ENCODE assay signal across 10 mouse cellular contexts in genomic region chr9:62825791-62826393, GRCm38 (mm10). TPM values are rescaled to one million over a fixed set of nuclear protein-coding genes. Genes with fewer than 3 reads are reported as not detected.
DNase-seq lines count a peak whose midpoint lies in the region; ATAC-seq and TF ChIP-seq lines count a peak whose summit lies in the region.
"Had no signal": no experiment of that assay in that cellular context is flagged by ENCODE, and none has a peak within 500 bp of the region (broad histone marks: within the 10 kb centered on the region; RNA-seq: fewer than 3 reads in every experiment).

No protein-coding gene starts in this region.

- no peaks in the 10 kb centered on the region for H3K9me3 ChIP-seq in E14TG2a.4 (ENCODE audit: low read length)
- no peaks in the 10 kb centered on the region for H3K9me3 ChIP-seq in G1E (replicated peaks)
- no peaks in the 10 kb centered on the region for H3K9me3 ChIP-seq in hindbrain, embryonic 11.5 days (ENCODE audit: control insufficient read depth, low read length)
- no peaks in the 10 kb centered on the region for H3K9me3 ChIP-seq in midbrain, embryonic 13.5 days

- ATAC-seq in G1E (ENCODE audit: extremely low read depth, insufficient number of reproducible peaks, low FRiP score, poor library complexity, severe bottlenecking): 0 out of 2 replicates have a peak, but pooled peaks have one; percentile 29
- no peak for ATAC-seq in hindbrain, embryonic 11.5 days (ENCODE audit: low FRiP score)
- ATAC-seq in midbrain, embryonic 13.5 days: peak; percentile 18; the same call in 1 of the 2 replicates

- H3K36me3 ChIP-seq in E14TG2a.4 (ENCODE audit: insufficient read depth, low read length) (no peaks in the 10 kb centered on the region), G1E (replicated peaks) (no peaks in the 10 kb centered on the region)
- H3K36me3 ChIP-seq in hindbrain, embryonic 11.5 days (ENCODE audit: control insufficient read depth, insufficient read depth, low read length): no peaks in the 10 kb centered on the region
- no peaks in the 10 kb centered on the region for H3K36me3 ChIP-seq in midbrain, embryonic 13.5 days

- H3K27ac ChIP-seq in hindbrain, embryonic 11.5 days (ENCODE audit: low read depth, low read length): no peak overlapping the region
- H3K27ac ChIP-seq in midbrain, embryonic 13.5 days: peak overlapping the region; percentile 79

- intact Hi-C loops in left cerebral cortex, postnatal 10 days (cut with DNase I): no loop called here

- H3K4me3 ChIP-seq in E14TG2a.4 (replicated peaks; ENCODE audit: low read length): peak overlapping the region; percentile 51
- H3K4me3 ChIP-seq in G1E (ENCODE audit: low read depth, low read length): peak overlapping the region; percentile 13; the same call in 1 of the 2 replicates
- H3K4me3 ChIP-seq in hindbrain, embryonic 11.5 days (ENCODE audit: low read depth, low read length): no peak overlapping the region
- H3K4me3 ChIP-seq in midbrain, embryonic 13.5 days (replicated peaks): no peak overlapping the region
- H3K4me3 ChIP-seq: myocyte had no signal

- no peak for TF ChIP-seq CTCF in E14TG2a.4 (conservative IDR thresholded peaks at IDR 0.05; ENCODE audit: low read length)
- no peak for TF ChIP-seq CTCF in G1E (IDR thresholded peaks at IDR 0.05; ENCODE audit: low read depth, low read length)

- DNase-seq in G1E (ENCODE audit: low spot score): peak; percentile 57
- peak; percentile 45 for DNase-seq in hindbrain, embryonic 11.5 days (ENCODE audit: low spot score)
- no peak for DNase-seq in left cerebral cortex, postnatal 10 days (ENCODE audit: extremely low spot score in 1 of 2, low spot score in 2 of 2)
- DNase-seq in adrenal gland, postnatal 36 days: no peak
- DNase-seq in lung, postnatal 36 days: no peak
- DNase-seq in kidney, postnatal 36 days: no peak
- DNase-seq: adrenal gland, postnatal 25 days had no signal

- H3K4me2 ChIP-seq in hindbrain, embryonic 11.5 days (replicated peaks; ENCODE audit: low read depth, low read length): no peak overlapping the region
- H3K4me2 ChIP-seq in midbrain, embryonic 13.5 days (replicated peaks): peak overlapping the region; percentile 2

- H3K9ac ChIP-seq in hindbrain, embryonic 11.5 days (ENCODE audit: low read depth, low read length): no peak overlapping the region
- H3K9ac ChIP-seq in midbrain, embryonic 13.5 days (replicated peaks): no peak overlapping the region

- 5% methylated on average over 9 of the region's 9 CpGs for WGBS in hindbrain, embryonic 11.5 days
- WGBS in midbrain, embryonic 13.5 days: 3% methylated on average over 9 of the region's 9 CpGs

- H3K27me3 ChIP-seq in E14TG2a.4 (ENCODE audit: insufficient read depth, low read length): no peaks in the 10 kb centered on the region
- no peaks in the 10 kb centered on the region for H3K27me3 ChIP-seq in G1E (ENCODE audit: insufficient read depth, low read length)
- H3K27me3 ChIP-seq in hindbrain, embryonic 11.5 days (ENCODE audit: control insufficient read depth, insufficient read depth, low read length): no peaks in the 10 kb centered on the region
- H3K27me3 ChIP-seq in midbrain, embryonic 13.5 days: no peaks in the 10 kb centered on the region

- peaks cover 78% of the 10 kb centered on the region for H3K4me1 ChIP-seq in E14TG2a.4 (replicated peaks; ENCODE audit: low read depth, low read length)
- H3K4me1 ChIP-seq in G1E (ENCODE audit: insufficient read depth, low read depth, low read length): peaks cover 56% of the 10 kb centered on the region
- H3K4me1 ChIP-seq in hindbrain, embryonic 11.5 days (replicated peaks; ENCODE audit: control insufficient read depth, insufficient read depth, low read length): no peaks in the 10 kb centered on the region; the same call in 1 of the 2 replicates
- H3K4me1 ChIP-seq in midbrain, embryonic 13.5 days (replicated peaks): peaks cover 32% of the 10 kb centered on the region

RNA-seq across cellular contexts. Expression of gene Cln6, which starts 12.7 kb away (rescaled TPM):
- total RNA-seq in G1E (2014; fragmentation: Nextera tagmentation) (69.9 and 72.8 TPM in 2 replicates), G1E (2017) (32.5 and 34.9 TPM in 2 replicates)
- polyA plus RNA-seq in G1E (2012): 31.7 and 37.0 TPM in 2 replicates
- polyA plus RNA-seq in hindbrain, embryonic 11.5 days (2014; fragmentation: Nextera tagmentation; extraction: Ambion mirVana): 7.9 and 8.5 TPM in 2 replicates
- polyA plus RNA-seq in midbrain, embryonic 13.5 days (2015; fragmentation: Nextera tagmentation; extraction: Ambion mirVana): 4.6 and 5.7 TPM in 2 replicates
- total RNA-seq in left cerebral cortex, postnatal 10 days (2021): 10 to 100 TPM in 1 of 2 experiments, 1 to 10 TPM in 1; 9.6 to 10.8 TPM
- 10 to 100 TPM; 12.3 to 20.2 TPM for total RNA-seq in adrenal gland, postnatal 36 days (2021)

RNA-seq across cellular contexts. Expression of gene Fem1b, which starts 14.2 kb away (rescaled TPM):
- total RNA-seq in G1E (2014; fragmentation: Nextera tagmentation): 94.4 and 102 TPM in 2 replicates
- total RNA-seq in G1E (2017): 100 and 112 TPM in 2 replicates
- polyA plus RNA-seq in G1E (2012): 16.3 and 17.3 TPM in 2 replicates
- polyA plus RNA-seq in hindbrain, embryonic 11.5 days (2014; fragmentation: Nextera tagmentation; extraction: Ambion mirVana): 46.9 and 53.7 TPM in 2 replicates
- 56.2 and 58.1 TPM in 2 replicates for polyA plus RNA-seq in midbrain, embryonic 13.5 days (2015; fragmentation: Nextera tagmentation; extraction: Ambion mirVana)
- total RNA-seq in left cerebral cortex, postnatal 10 days (2021): 100 to 1,000 TPM; 113 to 118 TPM
- total RNA-seq in adrenal gland, postnatal 36 days (2021): 10 to 100 TPM; 37.7 to 43.6 TPM

RNA-seq across cellular contexts. Expression of gene Calml4, which starts 32.0 kb away (rescaled TPM):
- not detected in 2 replicates for total RNA-seq in G1E (2014; fragmentation: Nextera tagmentation)
- 0.11 TPM in 1 of 2 replicates, not detected in the other for total RNA-seq in G1E (2017)
- 0.15 TPM in 1 of 2 replicates, not detected in the other for polyA plus RNA-seq in G1E (2012)
- 4.5 and 7.5 TPM in 2 replicates for polyA plus RNA-seq in hindbrain, embryonic 11.5 days (2014; fragmentation: Nextera tagmentation; extraction: Ambion mirVana)
- polyA plus RNA-seq in midbrain, embryonic 13.5 days (2015; fragmentation: Nextera tagmentation; extraction: Ambion mirVana): 4.7 and 9.8 TPM in 2 replicates
- 1 to 10 TPM in 1 of 2 experiments, under 1 TPM in 1; 0.57 to 1.5 TPM for total RNA-seq in left cerebral cortex, postnatal 10 days (2021)
- total RNA-seq in adrenal gland, postnatal 36 days (2021): 10 to 100 TPM in 1 of 2 experiments, 1 to 10 TPM in 1; 7.9 to 10.6 TPM

Comparison
In these comparisons a context has a peak if more than half of its experiments do, and no peak if none do; other contexts are left out.
1. H3K4me3 ChIP-seq: peak in E14TG2a.4 (single experiment) and G1E (single experiment); none in hindbrain, embryonic 11.5 days (single experiment) and midbrain, embryonic 13.5 days (single experiment).
2. DNase-seq: peak in G1E (single experiment) and hindbrain, embryonic 11.5 days (single experiment); none in left cerebral cortex, postnatal 10 days (0 of 2), adrenal gland, postnatal 36 days (0 of 2), lung, postnatal 36 days (single experiment) and kidney, postnatal 36 days (0 of 2).